Mouse (Mus musculus) liver, postnatal 0 days (tissue): ENCODE data around the gene Dnal1. TPM values are rescaled to one million over a fixed set of nuclear protein-coding genes. Genes with fewer than 3 reads are reported as not detected.

Source experiments
- ATAC-seq: fragments of 200-750 bp; cut with Nextera tagmentation; 2 replicates; pipeline ENCODE4 v1.8.0; 2017; ENCODE audit warnings: mild to moderate bottlenecking, moderate library complexity
- DNase-seq: peaks from one replicate; pipeline ENCODE4 v3.0.0-alpha.2; 2016
- H3K27ac ChIP-seq: fragments of 300-500 bp; sonication (generic); 2 replicates; pipeline ENCODE4 v1.5.1; 2014; ENCODE audit warnings: antibody characterized with exemption, moderate library complexity, mild to moderate bottlenecking, low read depth
- H3K27me3 ChIP-seq: fragments of 300-500 bp; sonication (generic); 2 replicates; pipeline ENCODE4 v1.6.1; 2014; ENCODE audit warnings: low read length, control low read depth, mixed read lengths; ENCODE audit not compliant: insufficient read depth
- H3K36me3 ChIP-seq: fragments of 300-500 bp; sonication (generic); replicated peaks from 2 replicates; pipeline ENCODE4 v1.6.1; 2014; ENCODE audit warnings: mild to moderate bottlenecking, control low read depth, low read length, moderate library complexity, mixed read lengths; ENCODE audit not compliant: insufficient read depth
- H3K4me1 ChIP-seq: fragments of 300-500 bp; sonication (generic); 2 replicates; pipeline ENCODE4 v1.6.1; 2014; ENCODE audit warnings: antibody characterized with exemption, mild to moderate bottlenecking, control low read depth; ENCODE audit not compliant: insufficient read depth
- H3K4me2 ChIP-seq: fragments of 300-500 bp; sonication (generic); 2 replicates; pipeline ENCODE4 v1.6.1; 2014; ENCODE audit warnings: low read depth, mild to moderate bottlenecking, low read length, moderate library complexity, mixed read lengths
- H3K4me3 ChIP-seq: fragments of 300-500 bp; sonication (generic); 2 replicates; pipeline ENCODE4 v1.5.1; 2014; ENCODE audit warnings: low read depth, low read length
- H3K9ac ChIP-seq: fragments of 300-500 bp; sonication (generic); replicated peaks from 2 replicates; pipeline ENCODE4 v1.6.1; 2014; ENCODE audit warnings: mild to moderate bottlenecking, moderate library complexity
- H3K9me3 ChIP-seq: fragments of 300-500 bp; sonication (generic); 2 replicates; pipeline ENCODE4 v1.6.1; 2016; ENCODE audit warnings: mild to moderate bottlenecking, control low read depth, low read length, mixed read lengths
- CTCF ChIP-seq: sonication (generic); IDR thresholded peaks from 2 replicates; pipeline ENCODE4 v1.5.1; 2016; ENCODE audit warnings: antibody characterized with exemption, low read depth
- EP300 ChIP-seq: IDR thresholded peaks from 2 replicates; pipeline ENCODE4 v1.6.1; 2016; ENCODE audit warnings: antibody characterized with exemption, low read depth, mild to moderate bottlenecking
- WGBS: fragments of 180-500 bp; shearing (Covaris S2); extraction: QIAGEN DNeasy Blood & Tissue Kit; methylation state at CpG from one replicate; pipeline ENCODE4 v1.1.7; 2014; ENCODE audit not compliant: insufficient replicate concordance; 5-methylcytosine and 5-hydroxymethylcytosine counted together
- polyA plus RNA-seq: library from polyadenylated mRNA; unstranded; fragments of >200 nt; fragmentation: Nextera tagmentation; extraction: Ambion mirVana; gene quantifications from 2 replicates; pipeline ENCODE4 v1.2.1, GENCODE M21; 2015

Gene Dnal1
- polyA plus RNA-seq, 1 experiment from 2014 or later = 0.13 TPM

DNA sequence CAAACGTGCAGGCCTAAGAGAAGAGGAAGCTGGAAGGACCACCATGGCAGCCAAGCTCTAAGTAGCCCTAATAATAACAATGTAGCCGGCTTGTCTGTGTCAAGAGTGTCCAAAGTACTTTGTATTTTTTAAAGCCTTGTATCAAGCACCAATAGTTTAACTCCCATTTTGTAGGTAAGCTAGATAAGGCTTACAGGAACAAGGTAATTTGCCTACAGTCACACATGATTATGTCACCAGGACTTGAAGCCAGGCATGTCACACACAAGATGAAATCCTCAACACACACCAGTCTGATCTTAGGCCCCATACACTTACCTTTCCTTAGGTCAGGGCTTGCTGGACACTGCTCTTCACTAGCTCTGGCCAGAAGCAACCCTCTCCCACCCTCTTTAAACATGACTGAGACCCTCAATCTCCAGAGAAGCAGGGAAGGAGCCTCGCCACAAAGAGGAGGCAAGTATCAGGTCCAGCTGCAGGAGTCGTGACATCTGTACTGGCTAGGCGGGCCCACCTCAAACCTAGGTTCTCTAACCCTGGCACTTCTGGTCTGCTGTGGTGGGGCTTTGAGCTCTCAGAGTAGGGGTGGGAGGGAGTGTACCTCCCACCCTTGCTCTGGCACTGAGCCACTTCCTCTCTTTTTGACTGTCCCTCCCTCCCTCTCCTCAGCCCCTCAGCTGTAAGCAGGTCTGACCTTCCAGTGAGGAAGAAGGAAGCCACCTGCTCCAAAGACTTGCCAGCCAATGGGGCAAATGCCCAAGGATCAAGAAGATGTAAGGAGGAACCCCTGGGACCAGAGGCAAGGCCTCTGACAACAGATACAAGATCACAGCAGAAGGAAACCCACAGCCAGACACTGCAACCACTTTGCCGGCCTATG lies 63.0 kb downstream of the Dnal1 start:
- H3K27me3 ChIP-seq = no peaks in the 10 kb centered on the region
- ATAC-seq (no peak), DNase-seq (peak; percentile 44)
- H3K36me3 ChIP-seq = peaks cover 19% of the 10 kb centered on the region
- TF ChIP-seq EP300 (no peak), CTCF (no peak)
- no peaks in the 10 kb centered on the region for H3K9me3 ChIP-seq
- peak overlapping the region; percentile 87 for H3K4me2 ChIP-seq
- H3K27ac ChIP-seq = peak overlapping the region; percentile 99
- 28% methylated on average over 6 of the region's 6 CpGs for WGBS
- peak overlapping the region; percentile 80 for H3K9ac ChIP-seq
- H3K4me1 ChIP-seq = peaks cover 93% of the 10 kb centered on the region
- no peak overlapping the region for H3K4me3 ChIP-seq

DNA sequence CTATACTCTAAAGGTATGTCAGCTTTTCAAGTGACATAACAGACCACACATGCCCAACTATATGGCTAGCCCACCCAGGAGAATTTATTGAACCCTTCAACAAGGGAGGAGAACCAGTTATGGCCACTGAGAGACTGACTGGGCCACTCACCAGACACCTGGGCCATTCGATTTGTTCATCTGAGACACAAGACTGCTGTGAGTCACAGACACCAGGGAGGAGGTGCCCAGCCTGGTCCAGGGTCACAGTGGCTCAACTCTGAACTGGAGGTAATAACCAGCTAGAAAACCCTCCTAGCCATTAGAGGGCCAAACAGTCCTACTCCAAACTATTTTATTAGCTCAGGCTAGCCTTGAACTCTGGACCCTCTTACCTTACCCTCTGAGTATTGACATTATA lies 63.9 kb downstream of the Dnal1 start:
- Histone ChIP-seq H3K4me2 (peak overlapping the region; percentile 87; the same call in 1 of the 2 replicates), H3K4me3 (no peak overlapping the region), H3K9ac (peak overlapping the region; percentile 41), H3K9me3 (no peaks in the 10 kb centered on the region), H3K36me3 (peaks cover 11% of the 10 kb centered on the region), H3K27ac (peak overlapping the region; percentile 99), H3K27me3 (no peaks in the 10 kb centered on the region), H3K4me1 (peaks cover 89% of the 10 kb centered on the region)
- DNase-seq (no peak), ATAC-seq (no peak)
- TF ChIP-seq EP300 (no peak), CTCF (no peak)
- 43% methylated on average over 1 of the region's 1 CpGs for WGBS

DNA sequence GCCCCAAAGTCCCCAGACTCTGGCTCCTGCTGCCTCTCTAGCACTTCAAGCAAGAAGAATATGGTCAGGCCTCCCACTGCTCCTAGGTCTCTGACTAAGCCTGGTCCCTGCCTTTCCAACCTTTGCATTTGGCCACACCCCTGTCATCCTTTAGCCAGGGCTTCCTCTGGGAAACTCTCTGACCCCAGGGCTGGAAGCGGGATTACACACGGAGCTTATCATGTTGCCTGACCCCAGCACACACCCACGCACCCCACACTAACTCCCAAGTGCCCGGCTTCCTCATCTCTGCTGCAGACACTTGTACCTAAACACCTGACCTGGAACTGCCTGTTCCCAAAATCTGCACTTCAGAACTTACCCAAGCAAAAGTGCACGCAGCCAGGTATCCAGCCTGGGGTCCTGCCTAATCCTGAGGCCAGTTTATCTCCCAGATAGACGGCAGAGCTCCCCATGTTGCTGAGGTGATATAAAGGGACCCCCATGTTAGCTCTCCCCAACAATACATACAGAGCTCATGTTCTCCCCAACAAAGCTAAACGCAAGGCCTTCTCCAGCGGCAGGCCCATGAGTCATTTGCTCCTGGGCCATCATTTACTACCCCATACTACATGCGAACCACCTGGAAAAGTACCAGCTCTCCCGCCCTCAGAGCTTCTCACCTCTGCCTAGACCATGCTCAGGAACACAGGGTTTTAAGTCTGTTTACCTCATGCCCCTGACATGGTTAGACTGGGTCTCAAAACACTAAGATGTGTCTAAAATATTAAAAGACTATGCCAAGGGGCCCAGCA lies 64.7 kb downstream of the Dnal1 start:
- no peaks in the 10 kb centered on the region for H3K9me3 ChIP-seq
- peak overlapping the region; percentile 41 for H3K9ac ChIP-seq
- H3K4me3 ChIP-seq = no peak overlapping the region

DNA sequence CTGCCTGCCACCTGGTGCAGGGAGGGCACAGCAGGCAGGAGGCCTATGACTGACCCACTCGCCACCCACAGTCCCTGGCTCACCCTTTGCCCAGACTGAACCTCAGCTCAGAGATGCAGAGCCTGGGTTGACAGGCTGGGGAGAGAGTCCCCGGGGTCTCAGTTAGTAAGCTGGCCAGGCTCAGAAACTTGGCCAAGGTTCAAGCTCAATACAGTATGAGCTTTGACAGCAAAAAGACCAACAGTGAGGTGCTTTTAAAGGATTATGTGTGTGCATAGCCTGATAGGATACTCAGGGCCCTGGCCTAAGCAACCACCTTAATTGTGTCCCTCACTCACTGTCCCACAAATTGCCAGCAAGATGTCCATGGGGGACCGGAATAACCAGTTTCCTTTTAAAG lies 65.9 kb downstream of the Dnal1 start:
- H3K9ac ChIP-seq = peak overlapping the region; percentile 23; the same call in 1 of the 2 replicates
- WGBS = 67% methylated on average over 3 of the region's 3 CpGs
- H3K27ac ChIP-seq = peak overlapping the region; percentile 99; the same call in 1 of the 2 replicates

More for the DNA sequence above, 64.7 kb downstream of the Dnal1 start:
- H3K27me3 ChIP-seq = no peaks in the 10 kb centered on the region
- TF ChIP-seq EP300 (no peak), CTCF (no peak)
- H3K4me1 ChIP-seq = peaks cover 82% of the 10 kb centered on the region
- peaks cover 3% of the 10 kb centered on the region; the same call in 1 of the 2 replicates for H3K36me3 ChIP-seq
- WGBS = 45% methylated on average over 10 of the region's 10 CpGs
- peak overlapping the region; percentile 99 for H3K27ac ChIP-seq
- H3K4me2 ChIP-seq = 0 out of 2 replicates have a peak overlapping the region, but pooled peaks have one; percentile 20
- no peak for DNase-seq
- no peak for ATAC-seq

DNA sequence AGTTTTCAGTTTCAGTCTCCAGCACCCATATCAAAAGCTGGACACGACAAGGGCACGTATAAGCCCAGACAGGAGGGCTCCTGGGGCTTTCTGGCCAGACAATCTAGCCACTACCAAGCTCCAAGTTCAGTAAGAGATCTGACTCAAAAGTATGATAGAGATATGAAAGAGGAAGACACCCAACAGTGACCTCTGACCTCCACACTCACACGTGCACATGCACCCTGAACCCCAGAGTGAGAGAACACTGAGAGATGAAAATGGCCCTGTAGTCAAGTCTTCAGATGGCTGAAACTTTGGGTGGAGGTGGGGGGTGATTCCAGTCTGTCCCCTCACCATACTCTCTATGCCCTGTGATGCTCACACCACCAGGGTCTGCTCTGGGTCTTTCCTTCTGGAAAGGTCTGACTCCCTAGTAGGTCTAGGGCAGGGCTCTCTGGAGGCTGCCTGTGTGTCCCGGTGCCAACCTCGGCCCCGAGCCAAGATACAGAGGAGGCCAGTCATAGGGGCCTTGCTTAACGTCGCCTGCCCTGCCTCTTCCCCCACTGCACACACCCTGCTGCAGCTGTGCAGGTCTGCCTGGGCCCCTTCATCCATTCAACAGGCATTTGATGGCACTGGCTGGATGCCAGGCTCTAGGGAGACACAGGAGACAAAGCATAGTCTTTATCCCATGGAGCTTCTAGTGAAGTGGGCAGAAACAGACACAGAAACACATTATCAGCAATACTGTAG lies 66.7 kb downstream of the Dnal1 start:
- no peaks in the 10 kb centered on the region for H3K27me3 ChIP-seq
- H3K4me3 ChIP-seq = no peak overlapping the region
- peak overlapping the region; percentile 45 for H3K4me2 ChIP-seq
- peak overlapping the region; percentile 99 for H3K27ac ChIP-seq
- ATAC-seq = peak; percentile 86
- H3K4me1 ChIP-seq = peaks cover 74% of the 10 kb centered on the region
- H3K9ac ChIP-seq = peak overlapping the region; percentile 23
- H3K36me3 ChIP-seq = peaks cover 9% of the 10 kb centered on the region; the same call in 1 of the 2 replicates
- 22% methylated on average over 8 of the region's 8 CpGs for WGBS
- 0 out of 2 replicates have a peak, but pooled peaks have one; percentile 4 for TF ChIP-seq EP300
- no peak for TF ChIP-seq CTCF
- peak; percentile 82 for DNase-seq
- no peaks in the 10 kb centered on the region for H3K9me3 ChIP-seq

More for the DNA sequence above, 65.9 kb downstream of the Dnal1 start:
- H3K9me3 ChIP-seq = no peaks in the 10 kb centered on the region
- ATAC-seq (no peak), DNase-seq (no peak)
- no peak for TF ChIP-seq CTCF
- no peak for TF ChIP-seq EP300
- peaks cover 4% of the 10 kb centered on the region; the same call in 1 of the 2 replicates for H3K36me3 ChIP-seq
- H3K4me2 ChIP-seq = peak overlapping the region; percentile 45
- no peaks in the 10 kb centered on the region for H3K27me3 ChIP-seq
- no peak overlapping the region for H3K4me3 ChIP-seq
- H3K4me1 ChIP-seq = peaks cover 72% of the 10 kb centered on the region
